Mouse (Mus musculus): ENCODE results near the gene Slc25a26.

DNA sequence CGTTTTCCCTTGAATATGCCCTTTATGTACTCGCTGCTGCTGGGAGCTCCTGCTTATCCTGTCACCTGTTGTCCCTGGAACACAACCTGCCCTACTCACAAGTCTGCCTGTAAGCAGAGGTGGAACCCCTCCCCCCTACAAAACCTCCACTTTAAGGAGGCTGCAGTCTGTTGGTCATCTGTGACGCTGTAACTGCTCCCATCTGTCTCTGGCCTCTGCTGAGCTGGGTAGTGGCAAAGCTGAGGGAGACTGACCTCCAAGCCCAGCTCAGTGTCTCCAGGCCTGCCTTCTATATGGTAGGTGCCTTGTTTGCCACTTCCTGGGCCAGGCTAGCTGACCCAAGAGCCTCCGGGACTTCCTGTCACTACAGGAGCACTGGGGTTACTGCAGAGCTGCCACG lies 101.7 kb downstream of the Slc25a26 start:
- TF ChIP-seq GATA1 (IDR thresholded peaks at IDR 0.05; ENCODE audit: low read length) (no peak), TAL1 (IDR thresholded peaks at IDR 0.05; ENCODE audit: low read length) (no peak)
